Mouse (Mus musculus): Measurements from ENCODE around the gene Tysnd1.
A peak's percentile ranks its signal among the peaks of the same experiment; 100 is the strongest.

Gene Tysnd1

DNA sequence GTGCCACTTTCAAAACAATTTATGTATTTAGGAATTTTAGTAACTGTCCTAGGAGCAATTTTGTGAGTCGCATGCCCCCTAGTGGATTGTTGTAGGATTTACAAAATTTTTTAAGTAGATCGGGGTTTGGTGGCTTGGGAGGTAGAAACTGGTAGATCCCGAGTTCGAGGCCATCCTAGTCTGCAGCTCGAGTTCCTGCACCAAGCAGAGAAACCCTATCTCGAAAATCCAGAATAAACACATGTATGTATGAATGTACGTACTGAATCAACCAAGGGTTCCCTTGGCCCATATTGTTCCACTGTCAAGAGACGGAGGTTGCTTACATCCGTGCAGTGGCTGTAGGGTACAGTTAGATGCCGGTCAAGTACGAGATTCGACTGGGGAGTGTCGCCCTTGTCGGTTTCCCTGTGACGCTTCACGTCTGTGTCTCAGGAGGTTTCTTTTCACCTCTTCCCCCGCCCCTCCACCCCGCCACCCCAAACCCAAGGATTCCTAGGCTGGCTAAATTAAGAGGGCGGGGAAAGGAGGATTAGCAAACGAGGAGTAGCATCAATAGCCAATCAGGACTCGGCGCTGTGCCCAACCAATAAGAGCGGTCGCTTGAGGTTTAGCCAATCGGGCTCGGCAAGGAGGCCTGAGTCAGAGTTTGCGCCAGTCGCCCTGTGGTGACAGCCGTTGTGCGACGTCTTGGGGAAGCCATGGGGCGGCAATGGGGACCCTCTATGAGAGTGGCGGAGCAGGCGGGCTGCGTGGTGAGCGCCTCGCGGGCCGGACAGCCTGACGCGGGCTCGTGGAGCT, at the start of gene Tysnd1:
TSS of gene Tysnd1 (plus strand) at position 645 of the 801 bp plus-strand sequence.
- peak; percentile 97 for DNase-seq

DNA sequence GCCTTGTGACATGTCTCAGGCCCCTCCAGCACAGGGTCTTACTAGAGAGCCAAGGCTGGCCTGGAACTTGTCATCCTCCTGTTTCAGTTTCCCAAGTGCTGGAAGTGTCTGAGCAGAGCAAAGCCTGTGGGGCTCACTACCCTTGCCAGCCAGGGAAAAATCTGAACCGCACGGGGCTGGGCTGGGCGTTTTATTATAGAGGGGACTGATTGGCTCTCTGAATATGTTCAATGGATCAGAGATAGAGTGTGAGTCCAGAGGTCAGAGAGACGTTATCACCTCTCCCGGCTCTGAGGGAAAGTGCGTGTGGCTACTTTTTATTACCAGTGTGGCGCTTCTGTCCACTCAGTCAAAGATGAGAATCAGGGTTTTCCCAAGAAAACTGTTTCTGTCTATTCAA, 48.8 kb upstream of the Tysnd1 start:
- DNase-seq = no peak

DNA sequence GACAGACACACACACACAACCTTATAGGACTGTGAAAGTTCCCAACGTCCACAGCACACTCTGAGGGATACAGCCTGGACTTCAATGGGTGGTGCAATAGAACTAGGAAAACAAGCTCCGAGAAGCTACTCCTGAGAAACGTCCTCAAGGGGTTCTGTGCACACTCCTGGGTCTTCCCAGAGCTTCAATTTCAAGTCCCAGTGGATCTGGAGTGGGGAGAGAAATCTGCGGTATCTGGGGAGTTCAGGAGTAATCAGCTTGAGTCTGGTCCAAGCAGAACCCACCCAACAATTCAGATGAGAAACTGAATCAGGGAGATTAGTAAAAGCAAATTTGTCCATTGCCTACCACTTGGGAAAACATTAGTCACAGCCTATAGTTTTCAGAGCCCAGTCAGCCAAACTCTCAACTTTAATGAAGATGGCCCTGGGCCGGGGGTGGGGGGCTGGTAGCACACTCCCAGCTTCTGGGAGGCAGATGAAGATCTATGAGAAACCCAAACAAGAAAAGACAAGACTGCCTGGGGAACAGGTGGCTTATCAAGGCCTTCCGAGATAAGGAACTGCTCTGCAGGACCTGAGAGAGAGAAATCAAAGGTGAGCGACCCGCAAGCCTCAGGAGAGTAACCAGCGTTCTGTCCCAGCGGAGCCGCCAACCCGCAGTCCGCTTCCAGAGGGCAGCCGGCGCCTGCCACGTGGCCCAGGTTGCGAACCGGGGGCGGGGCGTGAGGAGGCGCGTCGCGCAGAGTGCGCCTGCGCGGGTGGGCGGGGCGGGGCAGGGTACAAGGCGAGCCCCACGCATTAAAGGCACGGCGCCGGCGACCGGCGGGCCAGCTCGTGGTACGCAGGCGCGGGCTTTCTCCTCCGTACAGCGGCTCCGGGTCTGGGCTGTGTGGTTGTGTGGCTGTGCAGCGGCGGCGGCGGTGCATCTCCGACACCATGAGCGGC, 47.3 kb upstream of the Tysnd1 start, which contains the start of gene Ppa1:
TSS of gene Ppa1 (plus strand) at position 763 of the 947 bp plus-strand sequence.
- peak; percentile 89 for DNase-seq

DNA sequence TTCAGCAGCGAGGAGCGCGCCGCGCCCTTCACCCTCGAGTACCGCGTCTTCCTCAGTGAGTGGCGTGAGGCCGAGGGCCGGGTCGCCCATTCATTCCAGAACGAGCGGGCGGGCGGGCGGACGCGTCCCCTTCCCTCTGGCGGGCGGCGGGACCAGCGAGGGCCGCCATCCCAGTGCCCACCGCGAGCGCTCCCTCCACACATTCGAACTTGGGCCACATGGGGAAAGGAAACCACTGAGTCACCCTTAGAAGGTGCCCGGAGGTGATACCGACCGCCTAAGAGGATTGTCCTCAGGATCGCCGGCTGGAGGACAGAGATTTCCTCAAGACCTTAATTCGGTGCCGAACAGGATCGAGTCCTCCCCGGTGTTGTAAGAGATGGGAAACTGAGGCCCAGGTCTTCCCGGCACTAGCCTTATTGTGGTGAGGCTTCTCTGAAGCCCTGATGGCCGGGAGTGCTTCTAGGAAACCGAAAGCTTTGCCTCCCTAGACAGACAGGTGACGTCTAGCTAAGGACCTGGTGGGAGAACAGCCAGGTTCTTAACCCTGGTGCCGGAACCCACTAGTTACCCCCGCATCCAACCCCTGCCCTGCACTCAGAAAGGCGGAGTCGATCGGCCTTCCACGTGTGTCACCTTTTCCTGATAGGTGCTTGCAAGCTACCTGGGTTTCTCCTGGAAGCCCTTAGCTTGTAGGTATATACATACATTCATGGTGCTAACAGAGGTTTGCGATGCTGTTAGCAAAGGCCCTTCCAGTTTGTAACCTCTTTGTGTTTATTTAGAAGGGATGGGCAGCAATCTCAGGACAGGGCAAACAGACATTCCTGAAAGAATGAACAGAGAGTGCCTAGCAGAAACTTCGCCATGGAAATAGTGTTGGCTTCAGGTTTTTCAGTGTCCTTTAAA, 46.3 kb upstream of the Tysnd1 start:
- peak; percentile 25 for DNase-seq

DNA sequence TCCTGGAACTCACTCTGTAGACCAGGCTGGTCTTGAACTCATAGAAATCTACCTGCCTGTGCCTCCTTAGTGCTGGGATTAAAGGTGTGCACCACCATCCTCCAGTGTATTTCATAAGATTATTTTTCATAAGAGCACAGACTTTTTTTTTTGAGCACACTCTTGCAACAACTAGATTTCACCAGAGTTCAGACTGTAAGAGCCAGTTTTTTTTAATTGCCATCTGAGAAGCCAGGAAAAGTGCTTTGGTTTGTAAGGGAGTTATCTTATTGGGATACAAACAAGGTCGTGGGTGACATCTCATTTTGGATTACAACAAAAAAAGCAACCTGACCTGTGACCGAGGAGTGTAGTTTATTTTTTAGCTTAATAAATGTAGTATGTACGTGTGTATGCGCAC, 41.2 kb upstream of the Tysnd1 start:
- no peak for DNase-seq

DNA sequence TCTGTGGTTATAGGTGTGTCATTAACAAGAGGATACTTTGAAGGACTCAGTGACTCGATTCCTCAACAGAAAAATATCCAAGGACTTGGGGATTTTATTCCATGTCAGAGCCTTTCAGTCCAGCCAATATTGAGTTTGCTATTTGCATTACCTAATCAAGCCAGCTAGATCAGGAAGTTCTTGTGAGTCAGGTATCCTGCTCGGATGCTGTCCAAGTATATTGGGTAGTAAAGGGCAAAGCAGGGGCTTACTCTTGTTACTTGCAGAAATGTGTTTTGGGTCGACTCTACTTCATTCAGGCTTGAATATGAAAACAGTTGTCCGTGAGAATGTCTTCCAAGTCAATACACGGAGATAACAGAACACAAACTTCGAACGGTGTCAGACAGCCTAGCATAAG, 40.6 kb upstream of the Tysnd1 start:
- DNase-seq = no peak

DNA sequence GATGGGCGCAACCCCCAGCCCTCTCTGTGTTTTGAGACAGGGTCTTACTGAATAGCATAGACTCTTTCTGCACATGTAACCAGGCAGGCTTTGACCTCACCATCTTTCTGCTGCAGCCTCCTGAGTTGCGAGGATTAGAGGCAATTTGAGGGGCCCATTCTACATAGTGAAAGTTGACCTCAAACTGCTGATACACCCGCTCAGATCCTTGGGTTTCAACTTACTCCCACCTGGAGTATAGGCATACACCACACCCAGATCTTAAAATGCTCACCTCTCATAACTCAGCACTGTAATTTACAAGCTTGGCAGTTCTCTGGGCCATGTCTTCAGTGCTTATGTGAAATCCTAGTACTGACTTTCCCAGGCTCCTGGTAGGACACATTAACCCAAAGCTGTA, 40.1 kb upstream of the Tysnd1 start:
- no peak for DNase-seq

DNA sequence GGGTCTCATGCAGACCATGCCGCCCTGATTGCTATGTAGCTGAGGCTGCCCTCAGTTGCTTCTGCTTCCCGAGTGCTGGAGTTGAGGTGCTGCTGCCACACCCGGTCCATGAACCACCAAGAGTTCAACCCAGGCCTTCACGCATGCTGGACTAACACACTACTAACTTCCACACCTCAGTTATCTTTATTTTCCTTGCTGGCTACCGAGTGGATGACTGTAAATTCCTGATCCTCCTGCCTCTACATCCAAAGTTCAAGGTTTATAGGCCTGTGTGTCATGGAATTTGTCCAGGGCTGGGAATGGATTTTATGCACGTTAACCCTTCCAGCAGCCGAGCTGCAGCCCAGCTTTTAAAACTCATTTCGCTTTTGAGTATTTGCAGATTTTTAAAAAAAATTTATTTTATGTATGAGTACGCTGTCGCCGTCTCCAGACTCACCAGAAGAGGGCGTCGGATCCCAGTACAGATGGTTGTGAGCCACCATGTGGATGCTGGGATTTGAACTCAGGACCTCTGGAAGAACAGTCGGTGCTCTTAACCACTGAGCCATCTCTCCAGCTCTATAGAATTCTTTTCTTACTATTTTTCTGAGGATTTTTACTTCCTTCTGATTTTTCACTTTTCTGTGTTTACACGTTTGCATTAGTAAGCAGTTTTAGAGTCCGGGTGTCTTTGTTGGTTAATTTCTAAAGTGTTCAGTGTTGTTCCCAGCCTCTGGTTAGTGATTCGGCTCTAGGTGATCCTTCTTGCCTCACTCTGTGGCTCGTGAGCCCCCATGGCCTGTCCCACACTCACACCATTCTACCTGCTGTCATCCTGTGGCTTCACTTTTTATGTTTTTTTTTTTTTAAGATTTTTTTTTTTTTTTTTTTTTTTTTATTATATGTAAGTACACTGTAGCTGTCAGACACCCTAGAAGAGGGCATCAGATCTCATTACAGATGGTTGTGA, 38.1 kb upstream of the Tysnd1 start:
- DNase-seq = no peak

DNA sequence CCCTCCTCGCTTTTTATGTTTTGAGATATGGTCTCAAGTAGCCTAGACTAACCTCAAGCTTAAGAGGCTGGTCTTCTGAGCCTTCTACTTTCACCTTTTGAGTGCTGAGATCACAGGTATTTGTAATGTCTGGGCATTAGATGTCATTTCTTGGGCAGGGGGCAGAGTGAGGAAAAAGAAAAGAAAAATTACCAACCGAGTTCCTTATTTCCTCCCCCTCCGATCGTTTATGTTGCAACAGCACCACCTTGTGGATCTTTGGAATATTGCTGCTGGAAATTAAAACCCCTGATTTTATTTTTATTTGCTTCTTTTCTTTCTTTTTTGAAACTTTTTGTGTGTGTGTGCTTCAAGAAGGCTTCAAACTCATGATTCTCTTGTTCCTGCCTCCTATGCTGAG, 37.3 kb upstream of the Tysnd1 start:
- DNase-seq = no peak

DNA sequence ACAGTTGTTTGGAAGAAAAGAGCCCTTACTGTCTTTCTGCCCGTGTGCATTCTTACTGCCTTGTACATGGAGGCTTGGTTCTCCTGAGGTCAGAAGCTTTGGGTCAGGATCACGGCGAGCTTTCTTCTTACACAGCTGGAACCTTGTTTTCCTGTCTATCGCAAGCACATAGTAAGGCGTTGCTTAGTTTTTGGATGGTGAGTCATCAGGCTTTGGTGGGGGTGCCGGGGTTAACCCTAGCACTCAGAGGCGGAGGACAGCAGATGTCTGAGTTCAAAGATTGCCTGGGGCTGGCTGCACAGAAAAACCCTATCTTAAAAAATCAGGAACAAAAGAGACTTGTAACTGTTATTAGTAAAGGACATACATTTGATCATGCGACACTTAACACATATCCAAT, 33.4 kb upstream of the Tysnd1 start:
- DNase-seq = no peak

DNA sequence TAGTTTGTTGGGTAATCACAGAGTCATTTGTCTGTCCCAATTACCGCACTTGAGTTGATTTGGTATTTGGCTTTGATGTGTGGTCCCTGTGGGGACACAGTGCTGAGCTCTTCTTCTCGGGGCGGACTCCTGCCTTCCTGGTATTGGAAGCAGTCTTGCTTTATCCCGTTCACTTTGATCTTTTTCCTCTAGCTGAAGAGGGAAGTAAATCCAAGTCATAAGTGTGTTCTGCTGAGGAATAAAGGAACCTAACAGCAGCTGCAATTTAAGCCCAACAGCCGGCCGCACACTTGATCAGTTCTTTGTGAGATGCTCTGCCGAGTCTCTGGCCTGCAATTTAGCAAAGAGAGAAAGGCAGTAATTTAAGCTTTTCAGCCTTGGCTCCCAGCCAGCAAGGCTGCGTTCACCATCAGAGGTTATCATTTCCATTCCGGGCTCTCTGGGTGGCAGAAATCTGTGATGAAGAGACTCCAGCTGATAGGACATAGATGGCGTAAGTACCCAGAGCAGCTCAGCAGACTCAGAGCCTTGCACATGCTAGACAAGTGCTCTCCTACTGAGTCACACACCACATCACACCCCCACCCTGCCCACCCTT, 32.8 kb upstream of the Tysnd1 start:
- DNase-seq = no peak

DNA sequence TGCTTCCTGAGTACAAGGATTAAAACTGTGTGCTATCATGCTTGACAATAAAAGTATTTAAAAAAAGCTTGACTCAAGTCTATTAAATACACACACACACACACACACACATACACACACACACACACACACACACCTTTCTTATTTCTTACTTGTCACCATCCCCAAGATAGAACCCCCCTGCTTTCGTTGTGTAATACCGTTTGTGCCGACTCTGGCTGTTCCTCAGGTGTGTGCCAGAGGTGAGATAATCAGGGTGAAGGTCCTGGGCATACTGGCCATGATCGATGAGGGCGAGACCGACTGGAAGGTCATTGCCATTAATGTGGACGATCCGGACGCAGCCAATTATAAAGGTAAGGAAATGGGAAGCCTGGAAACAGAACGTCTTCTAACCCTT, 30.2 kb upstream of the Tysnd1 start:
- no peak for DNase-seq

DNA sequence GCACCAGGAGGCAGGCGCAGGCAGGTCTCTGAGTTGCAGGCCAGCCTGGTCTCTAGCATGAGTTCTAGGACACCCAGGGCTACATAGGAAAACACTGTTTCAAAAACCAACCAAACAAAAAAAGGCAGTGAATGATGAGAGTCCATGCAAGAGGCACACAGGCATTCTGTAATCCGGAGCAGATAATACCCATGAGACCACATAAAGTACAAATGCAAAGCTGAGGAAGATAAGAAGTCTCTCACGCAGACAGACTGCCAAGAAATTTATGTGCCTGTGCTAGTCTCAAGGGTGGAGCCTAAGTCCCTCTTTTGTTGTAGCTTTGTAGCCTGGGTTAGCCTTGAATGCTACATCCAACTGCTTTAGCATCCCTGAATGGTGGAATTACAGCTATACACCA, 29.7 kb upstream of the Tysnd1 start:
- no peak for DNase-seq

DNA sequence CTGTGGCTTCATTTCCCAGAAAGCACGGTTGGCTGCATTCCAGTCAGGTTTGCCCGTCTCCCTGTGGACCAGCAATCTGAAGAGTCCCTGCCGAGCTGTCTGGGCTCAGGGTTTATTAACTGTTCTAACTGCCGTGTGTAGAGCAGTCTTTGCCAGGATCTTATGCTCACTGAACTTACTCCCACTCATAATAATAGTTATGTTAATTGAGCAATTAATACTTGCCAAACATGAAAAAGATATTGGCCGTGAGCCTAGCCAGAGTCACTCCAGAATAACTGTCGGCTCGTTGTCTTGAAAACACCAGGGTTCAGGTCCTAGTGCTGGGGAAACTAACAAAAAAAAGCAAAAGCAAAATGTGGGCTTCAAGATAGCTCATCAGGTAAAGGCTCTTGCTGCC, 26.0 kb upstream of the Tysnd1 start:
- DNase-seq = no peak

DNA sequence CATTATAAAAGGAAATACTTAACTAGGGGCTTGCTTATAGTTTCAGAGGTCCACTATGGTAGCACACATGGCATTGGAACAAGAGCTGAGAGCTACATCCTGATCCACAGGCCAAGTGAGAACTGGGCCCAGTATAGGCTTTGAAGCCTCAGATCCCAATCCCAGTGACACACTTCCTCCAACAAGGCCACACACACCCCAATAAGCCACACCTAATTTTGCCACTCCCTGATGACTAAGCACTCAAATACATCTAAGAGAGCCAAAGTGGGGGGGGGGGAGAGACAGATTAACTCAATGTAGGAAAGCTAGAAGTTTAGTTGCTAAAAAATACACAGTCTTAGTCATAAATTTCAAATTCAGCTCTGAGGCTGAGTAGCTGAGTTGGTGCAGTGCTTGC, 25.4 kb upstream of the Tysnd1 start:
- no peak for DNase-seq

DNA sequence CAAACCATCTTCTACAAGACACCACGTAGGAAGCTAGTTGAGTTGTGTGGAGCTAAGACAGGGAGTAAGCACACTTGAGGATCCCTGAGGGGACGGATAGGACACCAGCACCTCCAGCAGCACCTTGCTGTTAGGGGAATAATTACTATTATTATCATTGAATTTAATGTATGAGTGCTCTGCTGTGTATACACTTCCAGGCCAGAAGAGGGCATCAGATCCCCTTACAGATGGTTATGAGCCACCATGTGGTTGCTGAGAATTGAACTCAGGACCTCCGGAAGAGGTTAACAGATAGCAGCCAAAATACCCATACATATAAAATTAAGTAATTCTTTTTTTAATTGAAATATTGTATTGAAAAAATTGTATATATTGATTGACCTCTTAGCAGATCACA, 24.6 kb upstream of the Tysnd1 start:
- no peak for DNase-seq

DNA sequence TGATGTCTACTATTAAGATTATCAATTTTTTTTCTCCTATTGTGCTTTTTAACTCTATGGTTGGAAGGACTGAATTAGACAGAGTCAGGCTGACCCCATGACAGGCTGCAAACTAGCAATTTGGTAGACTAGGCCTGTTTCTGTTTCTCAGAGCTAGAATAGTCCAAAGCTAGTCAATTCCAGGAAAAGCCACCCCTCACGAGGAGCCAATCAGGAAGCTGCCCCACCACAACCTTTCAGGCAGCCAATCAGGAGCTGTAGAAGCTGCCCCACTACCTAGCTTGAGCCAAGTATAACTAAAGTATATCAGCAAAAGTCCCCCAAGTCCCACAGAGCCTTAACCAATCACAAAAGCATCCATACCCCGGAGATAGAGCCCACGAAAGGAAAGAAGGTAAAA, 19.4 kb upstream of the Tysnd1 start:
- no peak for DNase-seq

DNA sequence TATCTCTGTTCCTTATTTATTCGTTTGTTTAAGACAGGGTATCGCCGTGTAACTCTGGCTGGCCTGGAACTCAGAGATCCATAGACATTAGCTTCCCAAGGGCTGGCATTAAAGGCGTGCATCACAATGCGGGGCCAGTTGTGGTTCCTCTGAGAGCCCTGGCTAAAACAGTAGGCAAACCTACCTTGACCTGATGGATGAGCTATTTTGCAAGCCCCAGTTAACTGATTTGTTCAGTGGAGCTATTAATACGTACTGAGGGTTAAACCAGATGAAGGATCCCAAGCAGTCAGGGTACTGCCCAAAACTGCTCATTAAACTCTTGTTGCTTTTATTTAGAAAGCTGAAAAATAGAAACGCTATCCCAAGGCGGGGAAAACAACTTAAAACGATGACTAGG, 15.8 kb upstream of the Tysnd1 start:
- DNase-seq = no peak

DNA sequence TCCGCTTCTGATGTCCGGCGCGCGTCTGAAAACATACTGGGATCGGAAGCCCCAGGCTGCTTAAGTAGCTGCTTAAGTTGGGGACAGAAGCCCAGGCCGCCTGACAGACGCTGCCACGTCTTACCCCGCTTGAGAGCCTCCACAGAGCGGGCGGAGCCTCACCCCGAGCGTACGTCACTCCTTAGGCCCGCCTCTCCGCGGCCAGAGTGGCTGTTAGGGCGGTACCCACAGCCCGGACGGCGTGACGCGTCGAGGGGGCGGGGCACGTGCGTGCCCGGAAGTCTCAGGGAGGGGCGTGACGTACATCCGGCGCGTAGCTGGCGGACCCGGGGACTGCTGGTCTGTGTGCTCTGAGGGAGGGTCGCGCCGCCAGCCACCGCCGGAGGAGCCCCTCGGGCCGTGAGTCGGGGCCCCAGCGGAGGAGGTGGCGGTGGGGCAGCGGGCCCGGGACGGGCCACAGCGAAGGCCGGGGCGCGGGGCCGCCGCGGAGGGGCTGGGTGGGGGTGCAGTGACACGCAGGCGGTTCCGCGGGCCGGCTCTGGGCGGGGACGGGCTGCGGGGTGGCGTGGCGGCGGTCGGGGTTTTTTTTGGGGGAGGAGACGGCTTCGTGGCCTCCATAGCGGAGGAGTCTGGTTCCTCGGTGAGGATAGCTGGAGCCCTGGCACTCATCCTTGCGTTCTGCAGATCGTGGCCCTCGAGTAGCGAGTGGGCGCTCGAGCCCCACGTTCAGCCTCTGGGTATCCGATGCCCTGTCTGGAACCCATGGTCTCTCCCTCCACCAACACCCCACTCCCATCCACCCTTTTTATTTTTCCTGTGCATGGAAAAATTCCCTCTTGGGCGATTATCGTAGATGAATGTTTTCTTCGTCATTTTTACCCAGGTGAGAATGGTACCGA, 15.1 kb upstream of the Tysnd1 start, which contains the start of gene Sar1a:
TSS of gene Sar1a (plus strand) at position 285 of the 899 bp plus-strand sequence.
- DNase-seq = peak; percentile 98

DNA sequence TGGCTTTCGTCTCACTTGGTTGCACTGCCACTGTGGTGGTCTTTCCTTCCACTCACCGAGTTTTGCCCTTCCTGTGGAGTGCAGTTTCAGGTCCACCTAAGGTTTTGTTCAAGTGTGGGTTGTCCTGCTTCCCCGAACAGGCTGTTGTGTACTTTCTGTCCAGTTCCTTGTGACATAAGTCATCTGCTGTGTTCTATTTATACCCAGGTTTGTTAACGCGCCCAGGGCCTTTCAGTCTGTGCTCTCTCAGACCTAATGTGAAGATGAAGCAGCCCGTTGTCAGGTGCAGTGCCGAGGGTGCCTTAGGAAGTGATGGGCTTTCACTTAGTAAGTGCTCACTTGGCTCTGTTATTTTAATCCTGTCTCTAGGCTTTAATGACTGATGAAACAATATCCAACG, 5.9 kb upstream of the Tysnd1 start:
- DNase-seq = no peak

All from cerebellum, adult 9-11 months (tissue).